Mouse (Mus musculus): ENCODE data around the gene Nfkbia. TPM values are rescaled to one million over a fixed set of nuclear protein-coding genes. Genes with fewer than 3 reads are reported as not detected.

The Nfkbia gene
- total and polyA plus RNA-seq, 3 experiments: 90.6 to 256 (median 94.6) TPM

GRCm38 (mm10) chr12:55442861-55443850, 49.3 kb downstream of the Nfkbia start:
- peak; percentile 89 for DNase-seq

GRCm38 (mm10) chr12:55442245-55442644, 50.2 kb downstream of the Nfkbia start:
- no peak for DNase-seq

GRCm38 (mm10) chr12:55440416-55440815, 52.0 kb downstream of the Nfkbia start:
- no peak for DNase-seq

Other genes starting within 250 kb of the Nfkbia start
- 10 to 100 TPM; 18.0 to 20.7 TPM for gene 1110008L16Rik, start 193.1 kb downstream of the Nfkbia start, total RNA-seq (2021)
- 3.1 and 4.5 TPM in 2 replicates for gene 1110008L16Rik, start 193.1 kb downstream of the Nfkbia start, polyA plus RNA-seq (2012; rRNA removed)
- 10 to 100 TPM; 11.3 to 12.9 TPM for gene Ppp2r3c, start 189.6 kb downstream of the Nfkbia start, total RNA-seq (2021)
- gene Ppp2r3c, start 189.6 kb downstream of the Nfkbia start, polyA plus RNA-seq (2012; rRNA removed): 0.39 and 0.40 TPM in 2 replicates
- 100 to 1,000 TPM; 208 to 242 TPM for gene Psma6, start 108.4 kb downstream of the Nfkbia start, total RNA-seq (2021)
- gene Psma6, start 108.4 kb downstream of the Nfkbia start, polyA plus RNA-seq (2012; rRNA removed): 12.5 and 14.8 TPM in 2 replicates
- under 1 TPM in 1 of 2 experiments, not detected in 1; 0.17 TPM for gene Aldoart2, start 72.6 kb upstream of the Nfkbia start, total RNA-seq (2021)
- gene Aldoart2, start 72.6 kb upstream of the Nfkbia start, polyA plus RNA-seq (2012; rRNA removed): 0.08 TPM in 1 of 2 replicates, not detected in the other
- gene Insm2, start 106.8 kb upstream of the Nfkbia start, total RNA-seq (2021): 1 to 10 TPM in 1 of 2 experiments, under 1 TPM in 1; 0.49 to 4.5 TPM
- 2.0 and 9.2 TPM in 2 replicates for gene Insm2, start 106.8 kb upstream of the Nfkbia start, polyA plus RNA-seq (2012; rRNA removed)

All from adrenal gland, adult 2 months (tissue).